Mouse (Mus musculus) urinary bladder, postnatal 25 days (tissue): Measurements from ENCODE around the gene Col26a1.
A peak's percentile ranks its signal among the peaks of the same experiment; 100 is the strongest.

Source experiments
- DNase-seq: peaks from one replicate; pipeline ENCODE4 v3.0.0; 2022; ENCODE audit warnings: low spot score

Gene Col26a1

GRCm38 (mm10) chr5:136806379-136807056 lies 76.5 kb downstream of the Col26a1 start:
- no peak for DNase-seq

- DNase-seq = no peak
These were observed 78.0 kb downstream of the Col26a1 start for GRCm38 (mm10) chr5:136805019-136805418.

GRCm38 (mm10) chr5:136804246-136804645 lies 78.8 kb downstream of the Col26a1 start:
- no peak for DNase-seq

GRCm38 (mm10) chr5:136802732-136803131 lies 80.3 kb downstream of the Col26a1 start:
- no peak for DNase-seq

- no peak for DNase-seq
These were observed 86.1 kb downstream of the Col26a1 start for GRCm38 (mm10) chr5:136796917-136797316.

- no peak for DNase-seq
These were observed 89.2 kb downstream of the Col26a1 start for GRCm38 (mm10) chr5:136793807-136794206.

- DNase-seq = no peak
These were observed 90.5 kb downstream of the Col26a1 start for GRCm38 (mm10) chr5:136792541-136792940.

- no peak for DNase-seq
These were observed 91.8 kb downstream of the Col26a1 start for GRCm38 (mm10) chr5:136791204-136791603.

GRCm38 (mm10) chr5:136790570-136791196 lies 92.3 kb downstream of the Col26a1 start:
- DNase-seq = peak; percentile 87

GRCm38 (mm10) chr5:136784531-136784930 lies 98.5 kb downstream of the Col26a1 start:
- DNase-seq = no peak

GRCm38 (mm10) chr5:136782600-136782999 lies 100.4 kb downstream of the Col26a1 start:
- DNase-seq = no peak

- peak; percentile 34 for DNase-seq
These were observed 102.5 kb downstream of the Col26a1 start for GRCm38 (mm10) chr5:136780465-136780864.

- DNase-seq = no peak
These were observed 103.1 kb downstream of the Col26a1 start for GRCm38 (mm10) chr5:136779946-136780345.

- DNase-seq = no peak
These were observed 107.5 kb downstream of the Col26a1 start for GRCm38 (mm10) chr5:136775548-136775947.

GRCm38 (mm10) chr5:136773044-136774039 lies 109.7 kb downstream of the Col26a1 start:
- no peak for DNase-seq

GRCm38 (mm10) chr5:136771132-136771531 lies 111.9 kb downstream of the Col26a1 start:
- DNase-seq = no peak

GRCm38 (mm10) chr5:136767304-136767703 lies 115.7 kb downstream of the Col26a1 start:
- DNase-seq = no peak

GRCm38 (mm10) chr5:136764157-136764669 lies 118.8 kb downstream of the Col26a1 start:
- no peak for DNase-seq

GRCm38 (mm10) chr5:136760345-136760744 lies 122.7 kb downstream of the Col26a1 start:
- no peak for DNase-seq

GRCm38 (mm10) chr5:136759781-136760180 lies 123.2 kb downstream of the Col26a1 start:
- no peak for DNase-seq

GRCm38 (mm10) chr5:136755696-136756095 lies 127.3 kb downstream of the Col26a1 start:
- DNase-seq = peak; percentile 64

- DNase-seq = no peak
These were observed 128.9 kb downstream of the Col26a1 start for GRCm38 (mm10) chr5:136754053-136754591.
